Mouse (Mus musculus): ENCODE data around the gene Tap2.
A peak's percentile ranks its signal among the peaks of the same experiment; 100 is the strongest.

Gene Tap2

DNA sequence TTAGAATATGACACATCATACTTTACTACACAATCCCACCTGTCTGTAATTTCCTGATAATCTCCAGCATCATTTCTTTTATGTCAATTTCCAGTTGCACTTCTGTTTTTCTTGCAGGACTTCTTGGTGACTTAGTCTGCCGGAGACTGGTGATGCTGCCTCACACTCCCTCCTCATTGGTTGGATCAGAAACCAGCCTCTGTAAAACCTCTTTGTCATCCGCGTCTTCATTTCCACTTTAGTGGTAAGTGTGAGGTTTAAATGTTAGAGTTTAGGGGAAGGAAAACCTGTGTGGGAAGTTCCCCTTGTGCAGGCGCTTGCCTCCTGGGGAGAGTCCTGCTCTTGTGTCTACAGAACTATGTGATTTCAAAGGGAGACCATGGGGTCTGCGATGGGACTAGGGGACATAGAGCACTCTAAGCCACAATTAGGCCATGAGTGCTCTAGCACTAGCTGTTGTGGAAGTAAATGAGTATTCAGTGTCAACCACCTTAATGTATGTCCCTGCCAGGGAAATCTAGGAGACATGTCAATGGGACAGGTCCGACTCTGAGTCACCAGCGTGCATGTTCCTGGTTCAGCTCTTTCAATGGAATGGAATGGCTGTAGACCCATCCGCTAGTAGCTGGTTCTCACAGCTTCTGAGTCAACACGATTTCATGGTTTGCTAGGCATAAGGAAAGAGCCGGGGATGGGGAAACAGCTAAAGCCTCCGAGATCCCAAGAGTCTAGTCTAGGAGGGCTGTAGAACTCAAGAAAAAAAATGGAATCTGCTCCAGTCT lies 54.5 kb downstream of the Tap2 start, which contains the start of gene H2-Ab1:
TSS of gene H2-Ab1 (plus strand) at position 96 of the 782 bp plus-strand sequence.
- DNase-seq, result peak; percentile 46

DNA sequence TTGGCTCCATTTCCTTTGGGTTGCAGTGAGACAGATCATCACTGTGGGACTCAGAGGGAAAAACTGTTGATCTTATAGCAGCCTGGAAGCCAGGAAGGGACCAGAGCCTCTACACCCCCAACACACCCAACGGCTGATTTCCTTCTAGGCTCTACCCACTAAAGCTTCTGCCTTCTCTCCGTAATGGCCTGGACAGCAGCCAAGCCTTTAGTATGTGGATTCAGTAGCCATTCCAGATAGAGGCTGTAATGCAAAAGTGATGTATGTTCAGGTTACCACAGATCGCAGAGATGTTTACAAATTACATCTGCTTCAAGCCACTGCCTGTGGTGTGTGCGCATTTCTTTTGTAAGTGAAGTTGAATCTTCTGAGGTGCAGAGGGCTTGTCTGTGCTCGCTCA lies 57.2 kb downstream of the Tap2 start:
- no peak for DNase-seq

DNA sequence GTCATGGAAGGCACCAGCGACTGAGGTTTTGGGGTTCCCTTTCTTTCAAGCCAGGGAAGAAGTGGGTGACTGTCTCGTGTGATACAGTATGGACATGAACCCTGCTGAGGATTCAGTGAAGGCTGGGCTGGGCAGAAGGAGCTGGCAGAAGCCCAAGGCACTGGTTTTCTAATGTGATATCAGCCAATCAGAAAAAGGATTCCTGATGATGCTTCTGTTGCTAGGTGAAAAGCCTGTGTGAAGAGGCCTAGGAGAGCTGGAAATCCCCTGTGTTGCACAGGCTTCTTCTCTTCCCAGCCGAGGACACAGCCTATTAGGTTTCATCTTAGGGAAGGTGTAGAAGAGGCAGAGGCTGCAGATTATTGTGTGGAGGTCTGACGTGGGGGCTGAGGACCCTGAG lies 58.2 kb downstream of the Tap2 start:
- DNase-seq, result peak; percentile 44

DNA sequence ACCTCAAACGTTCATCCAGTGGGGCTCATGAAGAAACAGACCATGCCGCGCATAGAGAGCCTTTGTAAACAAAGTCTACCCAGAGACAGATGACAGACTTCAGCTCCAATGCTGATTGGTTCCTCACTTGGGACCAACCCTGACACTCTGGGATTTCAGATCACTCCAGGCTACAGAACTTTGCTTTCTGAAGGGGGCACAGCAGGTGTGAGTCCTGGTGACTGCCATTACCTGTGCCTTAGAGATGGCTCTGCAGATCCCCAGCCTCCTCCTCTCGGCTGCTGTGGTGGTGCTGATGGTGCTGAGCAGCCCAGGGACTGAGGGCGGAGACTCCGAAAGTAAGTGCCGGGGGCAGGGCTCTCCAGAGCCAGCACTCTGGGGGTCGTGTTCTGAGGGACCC lies 59.7 kb downstream of the Tap2 start:
- DNase-seq, result peak; percentile 48

DNA sequence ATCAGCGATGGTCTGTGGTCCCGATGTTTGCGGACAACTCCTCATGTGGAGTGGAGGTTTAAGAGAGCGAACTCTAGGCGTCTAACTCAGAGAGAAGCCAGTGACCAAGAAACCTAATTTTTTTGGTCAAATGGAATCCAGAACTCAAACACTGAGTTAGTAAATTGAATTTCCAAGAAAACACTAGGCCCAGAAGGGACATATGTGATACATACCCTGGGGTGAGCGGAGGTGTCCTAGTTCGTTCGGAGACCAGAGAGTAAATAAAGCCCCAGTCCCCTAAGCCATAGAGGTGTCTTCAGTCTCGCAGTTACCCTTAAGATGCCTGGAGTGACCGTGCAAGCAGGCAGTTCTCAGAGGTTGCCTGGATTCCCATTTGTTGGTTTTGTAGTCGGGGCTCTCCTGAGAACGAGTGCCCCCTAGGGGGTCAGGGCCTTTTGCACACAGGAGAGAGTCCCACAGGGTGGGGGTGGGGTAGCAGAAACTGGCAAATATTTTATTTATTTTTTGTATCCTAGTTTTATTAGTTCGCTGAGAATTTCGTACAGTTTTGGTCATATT lies 60.6 kb downstream of the Tap2 start:
- no peak for DNase-seq

DNA sequence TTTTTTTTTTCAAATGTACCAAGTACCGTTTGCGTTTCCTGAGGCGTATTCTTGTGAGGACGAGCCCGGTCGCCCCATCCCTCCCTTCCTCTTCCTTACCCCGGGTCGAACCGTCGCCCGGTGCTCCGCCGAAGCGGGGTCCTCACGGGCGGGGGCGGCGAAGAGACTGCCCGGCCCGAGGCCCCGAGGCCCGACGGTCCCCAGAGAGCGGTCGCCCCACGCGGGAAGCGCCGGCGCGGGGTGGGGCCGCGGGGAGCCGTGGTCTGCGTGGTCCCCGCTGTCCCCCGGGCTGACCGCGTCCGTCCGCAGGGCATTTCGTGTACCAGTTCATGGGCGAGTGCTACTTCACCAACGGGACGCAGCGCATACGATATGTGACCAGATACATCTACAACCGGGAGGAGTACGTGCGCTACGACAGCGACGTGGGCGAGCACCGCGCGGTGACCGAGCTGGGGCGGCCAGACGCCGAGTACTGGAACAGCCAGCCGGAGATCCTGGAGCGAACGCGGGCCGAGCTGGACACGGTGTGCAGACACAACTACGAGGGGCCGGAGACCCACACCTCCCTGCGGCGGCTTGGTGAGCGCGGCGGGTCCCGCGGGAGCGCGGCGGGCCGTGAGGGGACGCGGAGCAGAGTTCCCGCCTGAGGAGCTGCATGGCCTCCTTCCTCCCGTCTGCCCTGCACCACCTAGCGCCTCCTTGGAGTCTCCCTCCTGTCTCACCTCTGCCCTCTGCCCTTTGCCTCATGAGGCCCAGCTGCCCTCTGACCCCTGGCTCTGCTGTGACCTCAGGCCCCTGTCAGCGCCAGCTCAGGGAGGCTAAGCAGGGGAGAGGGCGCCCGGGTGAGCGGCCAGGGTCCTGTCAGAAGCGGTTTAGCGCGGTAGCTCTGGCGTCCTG lies 61.4 kb downstream of the Tap2 start:
- no peak for DNase-seq
